Comparison of ENCODE assay signal across 1 mouse cellular context in the genomic region with DNA sequence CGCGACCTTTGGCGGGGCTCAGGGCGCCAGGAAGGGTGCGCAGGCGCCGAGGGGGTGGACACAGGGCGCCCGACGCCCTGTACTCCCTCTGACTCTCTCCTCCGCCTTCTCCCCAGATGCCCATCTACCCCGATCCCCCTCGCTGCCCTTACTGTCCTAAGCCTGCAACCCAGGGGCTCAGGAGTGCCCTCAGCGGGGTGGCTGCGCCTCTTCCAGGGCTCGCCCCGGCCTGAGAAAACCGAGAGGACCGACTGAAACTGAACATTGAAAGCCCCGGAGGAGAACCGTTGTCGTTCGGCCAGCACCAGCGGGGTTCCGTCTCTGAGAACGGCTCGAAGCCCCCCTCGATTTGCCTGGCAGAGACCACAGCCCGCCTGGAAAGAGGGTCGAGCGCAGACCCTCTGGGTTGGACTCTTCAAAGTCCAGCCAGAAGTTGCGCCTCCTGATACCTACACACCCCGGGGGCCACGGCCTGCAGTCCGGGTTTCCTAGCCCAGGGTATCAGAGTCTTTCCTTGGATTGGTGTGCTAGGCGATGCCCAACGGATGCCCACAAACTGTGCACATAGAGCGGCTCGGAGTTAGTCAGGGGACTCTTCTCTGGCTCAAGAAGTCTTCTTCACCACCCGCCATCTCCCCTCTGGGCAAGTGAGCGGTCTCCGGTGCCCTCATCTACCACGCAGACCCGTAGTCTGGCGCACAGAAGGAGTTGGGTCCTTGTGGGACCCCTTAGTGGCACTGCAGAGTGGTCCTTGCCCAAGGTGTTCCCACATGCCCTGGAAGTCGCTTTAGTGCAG.
TF ChIP-seq lines count a peak whose summit lies in the region.

No protein-coding gene starts in this region.

TF ChIP-seq in ES-E14, 5 proteins besides CTCF, POLR2A, EP300 and RAD21:
- TF ChIP-seq MAFK (IDR thresholded peaks at IDR 0.05; ENCODE audit: insufficient read depth, low read depth, low read length) (no peak), ZNF384 (IDR thresholded peaks at IDR 0.05; ENCODE audit: low read depth, low read length) (no peak), ZC3H11A (IDR thresholded peaks at IDR 0.05; ENCODE audit: borderline replicate concordance, low read depth, low read length) (no peak), HCFC1 (IDR thresholded peaks at IDR 0.05; ENCODE audit: borderline replicate concordance, insufficient read depth, low read length) (no peak), CHD2 (IDR thresholded peaks at IDR 0.05; ENCODE audit: low read depth, low read length) (no peak)
